Mouse (Mus musculus) stomach, postnatal 0 days (tissue): ENCODE data around the gene Olfr1330. TPM values are rescaled to one million over a fixed set of nuclear protein-coding genes. Genes with fewer than 3 reads are reported as not detected.

Experiments used
- ATAC-seq: fragments of 200-750 bp; cut with Nextera tagmentation; 2 replicates; pipeline ENCODE4 v1.8.0; 2017; ENCODE audit not compliant: low FRiP score, low TSS enrichment
- DNase-seq: peaks from one replicate; pipeline ENCODE4 v3.0.0-alpha.2; 2016; ENCODE audit warnings: low spot score
- H3K27ac ChIP-seq: fragments of 300-500 bp; sonication (generic); replicated peaks from 2 replicates; pipeline ENCODE4 v1.5.1; 2014; ENCODE audit warnings: mild to moderate bottlenecking, control low read depth
- H3K27me3 ChIP-seq: fragments of 300-500 bp; sonication (generic); 2 replicates; pipeline ENCODE4 v1.6.1; 2014; ENCODE audit warnings: low read length; ENCODE audit not compliant: control insufficient read depth, insufficient read depth
- H3K36me3 ChIP-seq: fragments of 300-500 bp; sonication (generic); 2 replicates; pipeline ENCODE4 v1.6.1; 2014; ENCODE audit warnings: low read length, mixed read lengths; ENCODE audit not compliant: control insufficient read depth, insufficient read depth
- H3K4me1 ChIP-seq: fragments of 300-500 bp; sonication (generic); replicated peaks from 2 replicates; pipeline ENCODE4 v1.6.1; 2014; ENCODE audit warnings: antibody characterized with exemption; ENCODE audit not compliant: control insufficient read depth, insufficient read depth
- H3K4me2 ChIP-seq: fragments of 300-500 bp; sonication (generic); replicated peaks from 2 replicates; pipeline ENCODE4 v1.6.1; 2014; ENCODE audit warnings: low read depth, mild to moderate bottlenecking, control low read depth, moderate library complexity
- H3K4me3 ChIP-seq: fragments of 300-500 bp; sonication (generic); 2 replicates; pipeline ENCODE4 v1.5.1; 2014; ENCODE audit warnings: low read depth, low read length, control low read depth
- H3K9ac ChIP-seq: fragments of 300-500 bp; sonication (generic); 2 replicates; pipeline ENCODE4 v1.6.1; 2014; ENCODE audit warnings: mild to moderate bottlenecking, low read length, control low read depth, mixed read lengths
- H3K9me3 ChIP-seq: fragments of 300-500 bp; sonication (generic); 2 replicates; pipeline ENCODE4 v1.6.1; 2016; ENCODE audit warnings: low read length; ENCODE audit not compliant: control insufficient read depth
- CTCF ChIP-seq: IDR thresholded peaks from 2 replicates; pipeline ENCODE4 v1.5.1; 2016; ENCODE audit warnings: antibody characterized with exemption, low read depth, mild to moderate bottlenecking, moderate library complexity
- EP300 ChIP-seq: optimal IDR thresholded peaks from 2 replicates; pipeline ENCODE3; 2016; ENCODE audit warnings: antibody characterized with exemption
- WGBS: fragments of 180-500 bp; shearing (Covaris S2); extraction: QIAGEN DNeasy Blood & Tissue Kit; methylation state at CpG from one replicate; pipeline ENCODE4 v1.1.7; 2014; 5-methylcytosine and 5-hydroxymethylcytosine counted together
- polyA plus RNA-seq: library from polyadenylated mRNA; unstranded; fragments of >200 nt; fragmentation: Nextera tagmentation; extraction: Ambion mirVana; gene quantifications from 2 replicates; pipeline ENCODE4 v1.2.1, GENCODE M21; 2015

Olfr1330 gene
- polyA plus RNA-seq, 1 experiment from 2014 or later = not detected

- TF ChIP-seq EP300 = no peak
- no peak for TF ChIP-seq CTCF
- Histone ChIP-seq H3K27me3 (no peaks in the 10 kb centered on the region), H3K9ac (no peak within 1 kb of the TSS), H3K36me3 (no peaks in the 10 kb centered on the region), H3K27ac (no peak within 1 kb of the TSS), H3K4me2 (no peak within 1 kb of the TSS), H3K4me1 (no peaks in the 10 kb centered on the region), H3K9me3 (no peaks in the 10 kb centered on the region), H3K4me3 (no peak within 1 kb of the TSS)
- DNase-seq = no peak
- ATAC-seq = no peak
- 70% methylated on average over 2 of the region's 2 CpGs for WGBS
Measured at GRCm38 (mm10) chr4:118938512-118938911, 50.1 kb downstream of the Olfr1330 start, which contains the start of gene Olfr1328. Olfr1328 (minus strand) TSS chr4:118938612.

Other genes with a start within 250 kb of the Olfr1330 start
- not detected in 2 replicates for gene Olfr62, start 229.6 kb upstream of the Olfr1330 start, polyA plus RNA-seq
- not detected in 2 replicates for gene Olfr1342, start 195.8 kb upstream of the Olfr1330 start, polyA plus RNA-seq
- gene Olfr1341, start 185.1 kb upstream of the Olfr1330 start, polyA plus RNA-seq = not detected in 2 replicates
- gene Olfr1340, start 168.5 kb upstream of the Olfr1330 start, polyA plus RNA-seq = not detected in 2 replicates
- not detected in 2 replicates for gene Olfr1339, start 156.4 kb upstream of the Olfr1330 start, polyA plus RNA-seq
- not detected in 2 replicates for gene Olfr1338, start 129.9 kb upstream of the Olfr1330 start, polyA plus RNA-seq
- gene Olfr1337, start 106.0 kb upstream of the Olfr1330 start, polyA plus RNA-seq = not detected in 2 replicates
- not detected in 2 replicates for gene Olfr1335, start 78.7 kb upstream of the Olfr1330 start, polyA plus RNA-seq
- not detected in 2 replicates for gene Olfr1333, start 52.3 kb upstream of the Olfr1330 start, polyA plus RNA-seq
- not detected in 2 replicates for gene Olfr1331, start 23.9 kb upstream of the Olfr1330 start, polyA plus RNA-seq
- gene Olfr1329, start 28.9 kb downstream of the Olfr1330 start, polyA plus RNA-seq = not detected in 2 replicates
- not detected in 2 replicates for gene Olfr1328, start 50.0 kb downstream of the Olfr1330 start, polyA plus RNA-seq
- gene Lao1, start 73.0 kb downstream of the Olfr1330 start, polyA plus RNA-seq = 0.08 and 0.27 TPM in 2 replicates
- 36.9 and 39.8 TPM in 2 replicates for gene Slc2a1, start 220.1 kb downstream of the Olfr1330 start, polyA plus RNA-seq